Mouse (Mus musculus) lung, adult 2 months (tissue): ENCODE results near the gene Ptprt. TPM values are rescaled to one million over a fixed set of nuclear protein-coding genes. Genes with fewer than 3 reads are reported as not detected.

Experiments used
- DNase-seq: peaks from one replicate; pipeline ENCODE4 v3.0.0; 2022
- H3K4me1 ChIP-seq: fragments of 200-500 bp; 2 replicates; pipeline ENCODE4 v1.6.1; 2011; ENCODE audit warnings: low read length; ENCODE audit not compliant: control insufficient read depth, insufficient read depth
- H3K4me3 ChIP-seq: fragments of 200-500 bp; replicated peaks from 2 replicates; pipeline ENCODE3; 2011; ENCODE audit warnings: low read depth, mild to moderate bottlenecking, control low read depth, low read length; ENCODE audit errors: extremely low read depth
- CTCF ChIP-seq: fragments of 200-500 bp; IDR thresholded peaks from 2 replicates; pipeline ENCODE4 v1.5.1; 2011; ENCODE audit warnings: mild to moderate bottlenecking, low read length, control low read depth; ENCODE audit not compliant: insufficient read depth
- POLR2A ChIP-seq: fragments of 200-500 bp; IDR thresholded peaks from 2 replicates; pipeline ENCODE4 v1.6.1; 2011; ENCODE audit warnings: low read depth, mild to moderate bottlenecking, control low read depth, low read length, borderline replicate concordance; ENCODE audit errors: extremely low read depth
- WGBS: fragments of 180-500 bp; shearing (Covaris S2); methylation state at CpG from one replicate; pipeline ENCODE4 v1.1.7; 2018; 5-methylcytosine and 5-hydroxymethylcytosine counted together
- polyA plus RNA-seq: library from polyadenylated mRNA; depleted of rRNA; stranded (reverse); fragments of >200 nt; gene quantifications from 2 replicates; pipeline ENCODE4 v1.2.3, GENCODE M21; 2012

Ptprt gene
- polyA plus RNA-seq, 1 experiment: 2.7 TPM

DNA sequence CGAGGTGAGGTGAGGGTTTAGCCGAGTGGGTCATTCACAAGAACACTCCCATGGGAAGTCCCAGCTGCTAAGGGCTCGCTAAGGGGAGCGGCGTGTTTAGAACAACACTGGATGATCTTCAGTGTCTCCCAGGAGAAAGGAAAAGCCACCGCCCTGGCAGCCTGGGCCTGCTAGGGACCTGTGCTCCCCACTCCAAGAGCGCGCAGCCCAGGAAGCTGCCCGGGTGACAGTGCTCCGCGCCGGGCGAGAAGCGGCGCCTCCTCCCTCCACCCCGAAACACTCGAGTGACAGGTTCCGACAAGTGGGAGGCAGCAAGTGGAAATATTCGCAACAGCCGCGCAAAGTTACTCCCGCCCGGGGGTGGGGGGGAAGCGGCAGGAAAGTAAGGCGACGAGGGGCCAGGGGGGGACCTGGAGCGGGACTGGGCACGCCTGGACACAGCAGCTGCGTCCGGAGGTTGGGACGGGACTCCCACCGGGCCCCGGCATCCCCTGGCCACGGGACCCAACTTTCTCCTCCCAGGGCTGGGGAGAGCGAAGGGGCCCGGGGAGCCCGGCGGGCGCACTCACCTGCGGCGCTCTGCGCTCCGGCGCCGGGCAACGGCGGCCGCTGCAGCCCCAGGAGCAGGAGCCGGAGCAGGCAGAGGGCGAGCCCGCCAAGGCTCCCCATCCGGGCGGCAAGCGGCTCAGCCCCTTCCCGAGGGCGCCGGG lies 561 bp downstream of the Ptprt start:
- DNase-seq: no peak
- WGBS: under 1% methylated on average over 54 of the region's 57 CpGs
- TF ChIP-seq POLR2A: no peak

DNA sequence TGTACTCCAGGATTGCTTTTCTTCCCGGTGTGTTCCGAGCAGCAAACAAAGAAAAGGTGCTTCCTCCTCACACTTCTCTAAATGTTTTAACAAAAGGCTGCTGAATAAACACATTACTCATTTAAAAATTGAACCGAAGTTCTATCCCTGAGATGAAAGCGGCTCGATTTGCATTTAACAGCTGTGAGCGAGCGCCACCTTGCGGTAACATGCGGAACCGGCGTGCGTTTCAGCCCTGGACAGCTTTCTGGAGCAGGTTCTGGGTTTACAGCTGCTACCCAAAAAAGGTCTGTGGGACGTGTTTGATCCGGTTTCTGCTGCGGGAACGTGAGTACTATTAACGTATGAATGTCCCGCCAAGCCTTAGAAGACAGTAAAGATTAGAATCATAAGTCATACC lies 1.9 kb downstream of the Ptprt start:
- DNase-seq: peak; percentile 76
- WGBS: under 1% methylated on average over 18 of the region's 18 CpGs
- Histone ChIP-seq H3K4me3 (no peak overlapping the region), H3K4me1 (no peaks in the 10 kb centered on the region)
- TF ChIP-seq CTCF: peak; percentile 82
- no peak for TF ChIP-seq POLR2A

More for the DNA sequence above, 561 bp downstream of the Ptprt start:
- H3K4me3 ChIP-seq: no peak overlapping the region
- no peaks in the 10 kb centered on the region for H3K4me1 ChIP-seq

DNA sequence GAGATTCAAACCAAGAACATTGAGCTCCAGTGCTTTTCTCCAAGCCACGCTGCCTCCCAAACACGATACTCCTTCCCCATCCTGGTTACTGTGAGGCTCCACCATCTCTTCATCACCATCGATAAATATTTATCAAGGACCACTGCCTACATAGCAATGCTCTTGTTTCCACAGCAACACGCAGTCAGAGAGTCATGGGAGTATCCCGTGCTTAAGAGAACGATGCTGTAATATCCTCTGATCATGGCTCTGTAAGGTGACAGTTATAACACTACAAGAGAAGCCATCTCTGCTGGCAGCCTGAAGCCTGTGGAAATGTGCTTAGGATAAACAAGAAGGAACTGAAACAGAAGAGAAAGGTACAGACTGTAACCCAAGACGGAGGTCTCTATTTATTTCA lies 3.4 kb downstream of the Ptprt start:
- no peaks in the 10 kb centered on the region for H3K4me1 ChIP-seq
- TF ChIP-seq POLR2A: no peak
- no peak for TF ChIP-seq CTCF
- 51% methylated on average over 7 of the region's 7 CpGs for WGBS
- H3K4me3 ChIP-seq: no peak overlapping the region
- DNase-seq: no peak

DNA sequence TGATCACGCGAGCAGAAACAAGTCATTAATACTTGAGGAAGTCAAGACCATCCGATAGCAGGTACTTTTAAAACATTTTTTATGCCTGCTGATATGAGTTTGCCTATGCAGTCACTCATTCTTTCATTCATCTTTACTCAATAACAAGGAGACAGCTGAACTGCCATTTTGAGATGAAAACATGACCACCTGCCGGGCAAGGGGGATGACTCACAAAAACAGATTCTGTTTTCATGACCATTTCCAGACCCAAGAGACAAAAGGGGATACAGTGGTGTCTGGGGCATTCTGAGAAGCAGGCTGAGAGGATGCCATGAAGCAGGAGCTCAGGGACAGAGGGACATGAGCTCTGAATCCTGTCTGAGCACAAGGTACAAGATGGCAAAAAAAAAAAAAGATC lies 6.5 kb downstream of the Ptprt start:
- Histone ChIP-seq H3K4me1 (no peaks in the 10 kb centered on the region), H3K4me3 (no peak overlapping the region)
- no peak for DNase-seq
- WGBS: 61% methylated on average over 4 of the region's 4 CpGs
- no peak for TF ChIP-seq CTCF
- no peak for TF ChIP-seq POLR2A

DNA sequence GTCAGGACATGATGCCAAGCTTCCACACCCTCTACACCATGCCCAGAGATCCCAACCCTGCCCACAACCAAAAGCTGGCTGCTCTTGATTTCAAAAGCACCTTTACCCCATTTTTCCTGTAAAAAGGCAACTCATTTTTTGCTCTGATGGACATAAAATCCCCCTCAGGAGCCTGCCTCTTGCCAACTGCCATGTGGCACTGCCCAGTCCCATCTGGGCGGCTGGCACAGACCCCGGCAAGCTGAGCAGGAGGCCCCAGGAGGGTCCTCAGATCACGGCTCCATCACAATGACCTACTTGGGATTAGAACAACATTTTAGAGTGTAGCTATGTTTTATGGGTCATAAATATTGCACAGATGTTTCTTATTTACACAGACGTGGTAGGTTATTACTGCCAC lies 22.3 kb downstream of the Ptprt start:
- WGBS: 78% methylated on average over 4 of the region's 4 CpGs
- TF ChIP-seq POLR2A (no peak), CTCF (no peak)
- no peak overlapping the region for H3K4me3 ChIP-seq

DNA sequence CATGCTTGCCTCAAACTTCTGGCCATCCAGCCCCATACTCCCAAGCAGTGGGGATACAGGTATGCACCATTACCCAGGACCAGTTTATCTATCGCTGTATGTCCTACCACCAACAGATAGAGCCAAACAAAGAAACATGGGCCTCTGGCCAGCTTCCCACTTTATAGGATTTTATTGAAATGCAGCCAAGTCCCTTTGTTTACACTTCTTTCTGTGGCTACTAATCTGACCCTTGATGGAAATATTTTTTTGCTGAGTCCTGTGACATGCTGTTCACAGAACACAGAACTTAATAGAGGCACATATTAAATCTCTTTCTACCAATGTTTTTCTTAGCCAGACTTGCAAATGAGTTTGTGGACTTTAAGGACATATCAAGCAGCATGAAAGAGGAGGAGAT lies 23.4 kb downstream of the Ptprt start:
- Histone ChIP-seq H3K4me1 (0 out of 2 replicates have a peak, but pooled peaks cover 3% of the 10 kb centered on the region), H3K4me3 (no peak overlapping the region)
- 26% methylated on average over 1 of the region's 1 CpGs for WGBS
- no peak for DNase-seq
- no peak for TF ChIP-seq POLR2A
- TF ChIP-seq CTCF: no peak

More for the DNA sequence above, 22.3 kb downstream of the Ptprt start:
- H3K4me1 ChIP-seq: 0 out of 2 replicates have a peak, but pooled peaks cover 3% of the 10 kb centered on the region
- DNase-seq: no peak

DNA sequence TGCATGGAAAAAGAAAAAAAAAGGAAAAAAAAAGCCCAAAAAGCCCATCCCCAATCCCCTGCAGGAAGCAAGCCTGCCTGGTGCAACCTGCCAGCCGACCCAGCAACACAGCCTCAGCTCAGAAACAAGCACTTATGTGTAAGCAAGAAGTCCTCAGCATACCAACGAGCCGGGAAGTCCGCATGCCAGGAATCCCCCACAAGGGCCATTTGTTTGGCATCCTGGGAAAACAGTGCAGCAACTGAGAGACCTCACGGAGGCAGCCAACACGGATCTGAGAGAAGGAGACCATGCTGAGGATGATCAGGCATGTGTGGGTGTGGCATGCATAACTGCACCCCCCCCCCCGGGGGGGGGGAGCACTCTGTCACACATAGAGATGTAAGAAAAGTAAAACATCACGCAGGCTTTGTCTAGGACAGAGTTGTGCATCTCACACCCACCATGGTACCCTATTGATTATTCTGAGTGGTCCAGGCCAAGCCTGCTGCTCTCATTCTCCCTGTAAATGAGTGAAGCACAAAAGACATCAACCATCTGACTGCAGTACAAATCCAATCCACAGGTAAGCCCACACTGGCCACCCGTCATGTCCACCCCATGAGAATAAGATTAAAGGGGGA lies 24.4 kb downstream of the Ptprt start:
- TF ChIP-seq CTCF (no peak), POLR2A (no peak)
- Histone ChIP-seq H3K4me3 (no peak overlapping the region), H3K4me1 (0 out of 2 replicates have a peak, but pooled peaks cover 3% of the 10 kb centered on the region)
- WGBS: 38% methylated on average over 9 of the region's 9 CpGs
- peak; percentile 9 for DNase-seq

DNA sequence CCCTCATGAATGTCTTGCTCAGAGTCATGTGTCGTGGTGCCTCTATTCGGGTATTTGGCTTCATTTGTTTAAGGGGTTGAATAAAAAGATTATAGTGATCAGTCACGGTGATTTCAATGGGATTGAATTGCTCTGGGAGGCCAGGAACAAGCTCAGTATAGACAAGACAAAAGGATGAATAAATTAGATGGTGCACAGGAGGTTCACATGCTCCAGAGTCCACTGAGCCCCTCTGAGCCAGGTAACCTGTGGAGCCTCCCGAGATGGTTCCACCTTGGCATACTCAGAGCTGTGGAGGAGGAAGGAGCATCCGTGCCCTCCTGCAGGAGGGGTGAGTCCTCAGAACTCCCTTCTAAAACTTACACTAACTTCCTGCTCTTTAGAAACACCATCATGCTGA lies 26.0 kb downstream of the Ptprt start:
- no peak for TF ChIP-seq POLR2A
- no peak for TF ChIP-seq CTCF
- WGBS: 76% methylated on average over 5 of the region's 5 CpGs

DNA sequence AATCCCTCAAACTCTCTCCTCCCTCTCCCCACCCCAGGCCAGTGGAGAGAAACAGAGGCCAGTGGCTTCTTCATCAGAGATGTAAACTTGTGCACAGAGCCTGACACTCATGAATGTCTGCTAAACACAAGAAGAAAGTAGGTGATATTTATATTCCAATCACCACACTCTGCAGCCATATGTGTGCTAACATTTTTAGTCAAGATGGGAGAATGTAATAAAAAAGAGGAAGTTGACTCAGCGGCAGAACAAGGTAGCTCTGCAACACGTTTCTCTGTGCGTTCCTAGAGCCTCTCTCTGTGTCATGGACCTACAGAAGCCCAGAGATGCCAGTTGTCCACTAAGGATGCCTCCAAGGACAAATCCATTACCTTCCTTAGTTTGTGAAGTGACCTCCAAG lies 34.9 kb downstream of the Ptprt start:
- H3K4me1 ChIP-seq: no peaks in the 10 kb centered on the region
- H3K4me3 ChIP-seq: no peak overlapping the region
- TF ChIP-seq POLR2A (no peak), CTCF (no peak)
- WGBS: 77% methylated on average over 3 of the region's 3 CpGs
- DNase-seq: no peak

More for the DNA sequence above, 26.0 kb downstream of the Ptprt start:
- H3K4me1 ChIP-seq: 0 out of 2 replicates have a peak, but pooled peaks cover 3% of the 10 kb centered on the region
- no peak overlapping the region for H3K4me3 ChIP-seq
- no peak for DNase-seq

DNA sequence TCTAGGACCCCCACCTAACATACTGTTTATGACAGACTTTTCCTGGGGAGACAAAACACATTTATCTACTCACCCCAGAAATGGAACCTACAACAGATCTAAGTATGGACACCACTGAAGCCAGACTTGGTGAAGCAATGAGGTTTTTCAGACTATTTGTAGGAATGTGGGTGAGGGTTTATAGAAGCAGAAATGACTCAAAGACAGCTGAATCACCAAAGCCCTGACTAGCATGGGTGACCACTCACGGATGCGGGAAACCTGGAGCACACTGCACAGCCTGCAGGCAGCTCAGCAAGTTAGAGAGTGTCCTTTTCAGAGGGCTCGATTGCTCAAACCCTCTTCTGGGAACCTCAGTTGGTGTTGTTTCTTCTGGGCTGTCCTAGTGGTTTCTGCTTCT lies 36.2 kb downstream of the Ptprt start:
- Histone ChIP-seq H3K4me1 (no peaks in the 10 kb centered on the region), H3K4me3 (no peak overlapping the region)
- 93% methylated on average over 3 of the region's 3 CpGs for WGBS
- no peak for TF ChIP-seq POLR2A
- TF ChIP-seq CTCF: no peak
- DNase-seq: no peak

DNA sequence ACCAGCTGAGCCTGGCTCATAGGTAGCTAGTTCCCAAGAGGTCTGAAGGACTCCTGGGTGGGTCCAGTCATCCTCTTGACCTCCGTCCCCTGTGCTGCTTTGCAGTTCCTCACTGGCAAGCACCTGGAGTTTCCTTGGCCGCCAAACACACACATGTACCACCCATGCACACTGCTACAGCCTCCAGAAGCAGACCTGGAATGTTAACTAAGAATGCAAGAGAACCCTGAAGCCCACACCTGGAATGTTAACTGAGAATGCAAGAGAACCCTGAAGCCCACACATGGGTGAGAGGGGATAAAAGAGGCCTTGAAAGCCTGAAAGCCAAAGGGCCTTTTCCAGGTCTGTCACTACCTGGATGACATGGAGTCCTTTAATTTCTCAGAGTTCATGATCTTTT lies 46.7 kb downstream of the Ptprt start:
- Histone ChIP-seq H3K4me3 (no peak overlapping the region), H3K4me1 (no peaks in the 10 kb centered on the region)
- 67% methylated on average over 2 of the region's 2 CpGs for WGBS
- no peak for DNase-seq
- TF ChIP-seq CTCF (no peak), POLR2A (no peak)
